Mouse (Mus musculus) erythroid progenitor cell, adult 5-6 weeks (primary cell): ENCODE results near the gene Sh2d4b. TPM values are rescaled to one million over a fixed set of nuclear protein-coding genes. Genes with fewer than 3 reads are reported as not detected.

Source experiments
- ATAC-seq: replicated peaks from 2 replicates; pipeline ENCODE4 v1.8.0; 2016; ENCODE audit warnings: moderate number of reproducible peaks, mild to moderate bottlenecking, moderate TSS enrichment, inconsistent platforms; ENCODE audit not compliant: poor library complexity, low FRiP score, severe bottlenecking
- total RNA-seq, 2 experiments: library from RNA; stranded (forward) in 1 of 2; stranded (reverse) in 1 of 2; fragments of 150-400 nt in 1 of 2; fragments of 186-747, 209-891 nt in 1 of 2; gene quantifications; 2 replicates each; pipeline versions ENCODE4 v1.2.3 to v1.2.4; 2015 to 2017; ENCODE audit warnings: low replicate concordance in 2 of 2

Gene Sh2d4b
- total RNA-seq, 2 experiments from 2014 or later: not detected

DNA sequence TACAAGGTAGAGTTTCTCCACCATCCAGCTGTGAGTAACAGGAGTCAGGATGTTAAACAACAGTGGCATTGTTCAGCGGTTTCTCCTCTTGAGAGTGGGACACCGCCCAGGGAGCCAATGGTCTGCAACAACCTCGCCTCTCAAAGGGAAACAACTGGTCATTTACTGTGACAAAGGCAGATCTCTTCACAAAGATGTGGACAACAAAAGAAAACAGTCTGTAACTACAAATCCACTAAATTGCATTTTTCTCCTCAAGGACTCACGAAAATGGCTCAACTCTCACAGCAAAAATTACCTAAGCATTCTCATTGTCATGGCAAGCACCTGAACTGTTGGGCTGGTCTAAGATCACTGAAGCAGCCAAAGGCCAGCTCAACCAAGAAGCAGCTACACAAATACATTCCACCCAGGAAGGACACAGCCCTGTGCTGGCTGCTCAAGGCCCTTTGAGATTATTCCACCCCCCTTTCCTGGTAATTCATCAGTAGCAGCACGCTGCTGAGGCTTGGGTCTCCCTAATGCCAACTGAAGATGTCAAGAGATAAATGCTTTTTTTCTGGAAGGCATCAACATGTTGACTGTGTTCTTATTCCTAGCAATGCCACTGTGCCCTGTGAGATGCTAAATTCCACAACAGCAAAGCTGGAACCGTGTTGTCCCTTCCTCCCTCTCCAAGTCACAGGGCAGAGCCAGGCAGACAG, 28.1 kb downstream of the Sh2d4b start:
- ATAC-seq: no peak

DNA sequence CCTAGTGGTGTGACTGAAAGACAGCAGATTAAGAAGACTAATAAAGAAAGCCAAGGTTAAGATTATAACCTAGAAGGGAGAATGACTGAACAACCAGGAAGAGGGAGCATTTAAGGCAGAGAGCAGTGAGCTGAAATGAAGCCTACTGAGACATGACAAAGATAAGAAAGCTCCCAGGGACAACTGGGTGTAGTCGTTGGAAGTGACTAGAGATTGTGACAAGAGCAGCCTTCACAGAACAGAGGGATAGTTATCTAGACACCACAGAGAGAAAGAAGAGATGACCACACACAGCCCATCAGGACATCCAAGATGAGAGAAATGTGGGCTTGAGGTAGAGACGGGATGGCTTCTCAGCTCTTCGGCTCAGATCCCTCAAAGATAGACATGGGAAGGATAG, 29.4 kb downstream of the Sh2d4b start:
- ATAC-seq: no peak

DNA sequence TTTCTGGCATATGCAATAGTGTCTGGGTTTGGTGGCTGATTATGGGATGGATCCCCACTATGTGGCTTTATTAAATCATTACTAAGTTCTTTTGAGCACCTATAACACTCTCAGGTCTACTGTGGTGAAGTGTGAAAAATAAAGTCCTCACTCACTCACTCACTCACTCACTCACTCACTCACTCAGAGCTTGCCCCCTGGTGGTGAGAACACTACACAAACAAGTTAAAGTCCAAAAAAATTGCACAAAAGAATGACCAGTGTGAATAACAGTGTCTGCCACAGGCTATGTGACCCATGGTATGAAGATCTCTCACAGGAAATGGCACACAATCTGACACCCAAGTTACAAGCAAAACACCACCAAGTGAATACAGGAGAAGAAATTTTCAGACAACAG, 30.0 kb downstream of the Sh2d4b start:
- no peak for ATAC-seq

DNA sequence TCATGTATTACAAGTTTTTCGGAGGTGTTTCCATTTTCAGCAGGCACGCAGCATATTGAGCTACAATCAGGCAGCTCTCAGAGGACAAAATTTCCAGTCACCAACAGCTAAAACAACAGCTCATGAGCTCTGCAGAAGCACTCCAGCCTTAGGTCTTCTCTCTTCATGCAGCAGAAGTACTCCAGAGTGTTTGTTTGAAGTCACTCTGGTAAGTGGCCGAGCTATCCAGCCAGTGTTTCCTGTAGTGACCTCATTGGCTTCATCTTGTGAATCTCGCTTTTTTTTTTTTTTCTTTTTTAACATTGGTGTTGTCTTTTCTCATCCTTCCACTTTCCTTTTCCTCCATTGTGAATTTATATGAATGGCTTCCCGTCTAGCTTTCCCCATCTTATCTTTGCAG, 40.1 kb downstream of the Sh2d4b start:
- ATAC-seq: no peak

DNA sequence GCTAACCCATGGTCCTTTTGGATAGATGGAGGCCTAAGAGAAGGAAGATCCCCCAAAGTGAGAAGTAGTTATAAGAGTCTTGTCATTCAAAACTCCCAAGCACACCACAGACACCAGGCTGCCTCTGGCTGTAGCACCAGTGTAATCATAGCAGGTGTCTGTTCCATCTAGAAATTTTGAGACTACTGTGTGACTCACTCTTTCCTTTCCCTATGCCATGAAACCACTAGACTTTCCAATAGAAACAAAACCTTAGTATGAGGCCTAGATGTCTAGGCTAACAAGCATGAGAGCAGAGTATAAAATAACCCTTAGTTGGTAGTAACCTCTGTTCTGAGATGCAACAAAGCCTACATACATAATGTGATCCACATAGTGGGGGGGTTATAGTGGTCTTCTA, 55.7 kb downstream of the Sh2d4b start:
- ATAC-seq: no peak

DNA sequence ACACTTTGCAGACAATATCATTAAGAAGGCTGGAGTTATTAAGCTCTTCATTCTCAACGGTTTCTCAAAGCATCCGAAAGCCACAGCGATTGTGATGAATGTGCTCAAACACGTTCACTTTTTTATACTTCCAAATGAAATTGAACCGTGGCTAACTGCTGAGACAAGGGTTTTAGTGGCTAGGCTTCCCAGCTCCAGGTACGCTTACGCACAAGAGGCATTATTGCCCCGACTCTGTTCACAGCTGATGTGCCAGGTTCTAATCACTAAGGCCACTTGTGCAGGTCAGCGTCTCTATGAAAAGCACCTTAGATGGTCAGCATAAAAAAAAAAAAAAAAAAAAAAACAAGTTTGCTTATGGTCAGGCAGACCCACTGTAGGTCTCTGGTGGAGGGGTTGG, 62.6 kb downstream of the Sh2d4b start:
- ATAC-seq: no peak

DNA sequence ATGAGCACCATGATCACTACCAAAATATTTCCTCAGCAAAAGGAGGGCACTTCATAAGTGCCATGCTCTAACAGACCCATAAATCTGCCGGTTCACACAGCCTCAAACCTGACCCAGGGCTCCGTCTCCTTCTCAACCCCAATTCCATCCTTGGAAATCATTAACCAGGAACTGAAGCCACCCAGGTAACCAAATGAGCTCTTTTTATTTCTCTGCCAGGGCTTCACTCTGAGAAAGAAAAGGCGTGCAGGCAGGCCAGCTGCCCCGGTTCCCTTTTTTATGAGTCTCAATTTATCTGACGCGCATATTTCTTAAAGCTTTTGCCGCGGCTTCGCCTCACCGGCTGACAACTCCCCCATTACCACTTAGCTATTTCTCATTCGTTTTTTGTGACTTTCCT, 63.0 kb downstream of the Sh2d4b start:
- no peak for ATAC-seq

DNA sequence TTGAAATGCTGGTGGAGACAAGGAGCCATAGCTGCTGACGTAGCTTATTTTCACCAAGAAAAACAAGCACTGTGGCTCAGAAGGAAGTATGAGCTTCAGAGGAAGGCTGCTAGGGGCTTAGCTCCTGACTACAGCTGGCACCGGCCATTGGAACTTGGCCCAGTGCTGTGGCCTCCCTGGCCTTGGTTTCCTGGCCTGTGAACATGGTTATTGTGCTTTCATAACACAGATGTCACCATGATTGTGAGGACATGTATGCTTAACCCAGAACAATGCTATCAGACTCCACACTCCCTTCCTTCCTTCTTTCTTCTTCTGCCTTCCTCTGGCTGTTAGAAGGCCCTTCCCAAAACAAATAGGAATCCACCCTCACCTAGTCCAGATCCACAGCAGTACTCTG, 75.0 kb downstream of the Sh2d4b start:
- ATAC-seq: no peak

DNA sequence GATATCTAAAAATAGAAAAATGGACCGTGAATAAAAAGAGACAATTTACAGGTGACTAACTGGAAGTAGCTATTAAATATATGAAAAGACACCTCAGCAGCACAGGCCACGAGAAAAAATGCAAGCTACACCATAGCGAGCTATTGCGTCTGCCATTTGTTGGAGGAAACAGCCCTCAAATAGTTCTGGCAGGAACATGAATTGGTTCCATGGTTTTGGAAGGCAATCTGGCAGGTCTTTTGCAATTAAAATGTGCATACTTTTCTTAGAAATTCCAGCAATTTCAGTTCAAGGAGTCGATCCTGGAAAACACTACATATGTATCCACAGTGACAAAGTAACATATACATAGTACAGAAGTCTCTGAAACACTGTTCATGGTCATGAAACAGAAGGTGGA, 76.4 kb downstream of the Sh2d4b start:
- ATAC-seq: no peak

DNA sequence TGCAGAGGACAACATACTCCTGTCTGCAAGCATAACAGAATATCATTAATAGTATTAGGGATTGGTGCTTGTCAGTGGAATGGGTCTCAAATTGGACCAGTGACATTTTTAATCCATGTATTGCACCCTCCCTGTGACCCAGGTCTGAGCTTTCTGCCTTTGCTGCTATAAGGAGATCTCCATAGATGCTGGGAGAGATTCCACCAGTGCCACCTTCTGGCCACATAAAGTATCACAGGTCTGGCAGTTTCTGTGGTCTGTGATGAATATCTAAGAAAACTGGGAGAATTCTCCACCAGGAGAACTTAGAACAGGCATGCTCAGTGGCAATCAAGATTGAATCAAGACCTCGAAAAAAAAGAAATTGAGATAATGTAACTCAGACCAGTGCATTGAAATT, 101.5 kb downstream of the Sh2d4b start:
- ATAC-seq: no peak

DNA sequence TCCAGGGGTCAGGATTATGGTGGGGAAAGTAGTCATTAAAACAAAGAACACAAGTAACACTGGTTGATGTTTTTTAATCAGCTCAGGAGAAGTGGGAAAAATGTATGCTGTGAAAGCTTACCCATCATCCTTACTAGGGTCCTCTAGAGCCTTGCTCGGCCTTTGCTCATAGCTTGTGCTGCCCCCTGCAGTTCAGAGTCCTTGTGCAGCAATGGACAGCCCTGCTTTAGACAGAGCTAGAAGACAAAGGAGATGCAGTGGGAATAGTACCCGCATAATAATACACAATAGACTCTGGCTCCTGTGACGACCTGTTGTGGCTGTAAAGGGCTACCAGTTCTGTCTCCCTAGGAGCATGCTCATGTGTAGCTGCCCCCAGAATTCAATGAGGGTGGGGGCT, 104.0 kb downstream of the Sh2d4b start:
- ATAC-seq: no peak

DNA sequence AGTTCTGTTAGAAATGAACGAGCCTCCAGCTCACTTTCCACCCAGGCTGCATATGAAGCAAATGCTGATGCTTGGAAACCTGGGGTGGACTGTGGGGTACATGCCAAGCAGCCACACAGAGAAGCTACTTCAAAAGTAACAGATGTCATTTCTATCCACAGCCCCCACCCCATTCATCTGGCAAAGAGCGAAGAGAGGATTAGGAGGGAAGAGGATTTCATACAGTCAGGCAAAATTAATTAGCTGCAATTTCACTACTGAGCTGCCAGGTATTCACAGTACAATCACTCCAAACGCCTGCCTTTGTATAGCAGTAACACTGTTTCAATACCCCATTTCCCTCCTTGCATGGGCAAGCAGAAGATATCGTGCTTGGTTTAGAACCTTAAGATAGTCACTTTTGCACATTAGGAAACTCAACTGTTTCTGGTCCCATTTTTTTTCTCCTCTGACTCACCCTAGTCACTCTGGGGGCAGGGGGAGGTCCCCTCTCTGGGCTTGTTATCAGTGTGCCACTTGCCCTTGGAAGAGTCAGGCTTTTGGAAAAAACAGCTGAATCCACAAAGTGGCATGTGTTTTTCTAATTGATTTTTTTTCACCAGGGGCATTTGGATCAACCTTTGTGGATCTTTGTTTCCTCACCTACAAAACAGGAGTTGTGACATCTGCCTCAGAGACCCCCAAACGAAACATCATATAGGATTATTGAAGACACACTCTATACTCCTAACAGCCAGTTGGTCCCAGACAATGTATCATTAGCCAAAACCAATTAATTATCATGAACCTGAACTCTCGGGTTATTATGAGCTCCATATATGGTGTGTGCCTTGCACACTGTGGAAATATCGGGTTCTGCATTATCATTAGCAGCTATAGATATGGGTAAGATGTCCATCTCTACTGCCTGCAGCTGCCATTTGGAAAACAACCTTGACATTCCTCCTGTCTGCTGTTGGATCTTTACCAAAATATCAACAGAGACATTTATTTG, 123.7 kb downstream of the Sh2d4b start:
- ATAC-seq: no peak

Other genes with a start within 250 kb of the Sh2d4b start
- gene Tspan14, start 73.5 kb upstream of the Sh2d4b start, total RNA-seq (2015; ENCODE audit: low replicate concordance): 8.8 and 13.3 TPM in 2 replicates
- gene Tspan14, start 73.5 kb upstream of the Sh2d4b start, total RNA-seq (2017; ENCODE audit: low replicate concordance): 4.4 and 7.9 TPM in 2 replicates
- gene Fam213a, start 120.5 kb upstream of the Sh2d4b start, total RNA-seq (2015; ENCODE audit: low replicate concordance): 162 and 195 TPM in 2 replicates
- 261 and 301 TPM in 2 replicates for gene Fam213a, start 120.5 kb upstream of the Sh2d4b start, total RNA-seq (2017; ENCODE audit: low replicate concordance)
- not detected in 2 replicates for gene Dydc2, start 175.9 kb upstream of the Sh2d4b start, total RNA-seq (2015; ENCODE audit: low replicate concordance)
- gene Dydc2, start 175.9 kb upstream of the Sh2d4b start, total RNA-seq (2017; ENCODE audit: low replicate concordance): not detected in 2 replicates
- not detected in 2 replicates for gene Dydc1, start 179.6 kb upstream of the Sh2d4b start, total RNA-seq (2015; ENCODE audit: low replicate concordance)
- gene Dydc1, start 179.6 kb upstream of the Sh2d4b start, total RNA-seq (2017; ENCODE audit: low replicate concordance): not detected in 2 replicates
- gene Mat1a, start 211.8 kb upstream of the Sh2d4b start, total RNA-seq (2015; ENCODE audit: low replicate concordance): not detected in 2 replicates
- not detected in 2 replicates for gene Mat1a, start 211.8 kb upstream of the Sh2d4b start, total RNA-seq (2017; ENCODE audit: low replicate concordance)
- not detected in 2 replicates for gene Sftpa1, start 238.5 kb upstream of the Sh2d4b start, total RNA-seq (2015; ENCODE audit: low replicate concordance)
- not detected in 2 replicates for gene Sftpa1, start 238.5 kb upstream of the Sh2d4b start, total RNA-seq (2017; ENCODE audit: low replicate concordance)